Mouse (Mus musculus) embryonic stem cell, embryonic (primary cell): Measurements from ENCODE around the gene Zfp553.

Experiments
- CTCF ChIA-PET, 4 experiments: fragments of 300-600 bp in 2 of 4; fragments of 350-600 bp in 2 of 4; sonication (Branson Sonifier 250); formaldehyde crosslinking; loops; one replicate each; lab custom pipeline; 2022; ENCODE audit warnings: inconsistent platforms in 2 of 4; lab: Charles Lee
- POLR2A ChIA-PET, 4 experiments: fragments of 300-600 bp in 2 of 4; fragments of 350-600 bp in 2 of 4; sonication (Branson Sonifier 250); formaldehyde crosslinking; loops; one replicate each; lab custom pipeline; 2022; ENCODE audit warnings: antibody characterized with exemption in 4 of 4, inconsistent platforms in 1 of 4; lab: Charles Lee

Zfp553 gene

DNA sequence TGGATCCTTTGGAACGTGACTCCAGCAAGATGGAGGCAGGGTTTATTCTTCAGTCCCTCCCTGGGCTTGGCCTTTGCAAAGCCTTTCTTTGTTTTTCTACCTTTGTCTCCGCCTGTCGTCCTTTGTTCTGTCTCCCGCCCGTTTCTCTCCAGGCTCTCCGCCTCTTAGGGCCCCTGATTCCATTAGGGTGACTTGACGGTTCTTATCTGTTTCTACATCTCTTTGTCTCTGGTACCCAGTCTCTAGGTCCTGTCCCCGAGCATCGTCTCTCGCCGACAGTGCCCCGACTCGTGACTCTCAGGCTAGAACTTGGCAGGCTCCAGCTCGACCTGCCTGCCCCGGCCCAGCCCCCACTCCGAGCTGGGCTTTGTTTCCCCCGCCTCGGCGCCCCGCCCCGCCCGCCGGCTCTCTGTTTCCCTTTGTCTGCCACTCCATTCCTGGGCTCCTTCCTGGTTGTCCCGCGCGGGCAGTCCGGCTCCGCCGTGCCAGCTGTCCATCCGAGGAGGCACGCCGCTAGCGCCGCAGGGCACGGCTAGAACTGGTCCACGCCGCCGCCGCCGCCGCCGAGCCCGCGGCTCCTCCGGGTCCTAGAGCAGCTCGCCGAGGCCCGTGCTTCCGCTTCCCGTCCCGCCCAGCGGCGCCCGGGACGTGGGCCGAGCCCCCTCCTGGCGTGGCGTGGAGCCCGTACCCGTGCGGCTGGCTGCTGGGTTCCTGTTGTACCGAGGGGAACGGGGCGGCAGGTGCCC is at the start of gene Zfp553, which contains the start of gene Sept1:
Zfp553 (plus strand) TSS at position 440 of the 746 bp plus-strand sequence.
Sept1 (minus strand) TSS at position 509 of the 746 bp plus-strand sequence.
- POLR2A ChIA-PET: interaction anchor here (0.6 to 14.7 kb wide), 54 partner anchors 8 to 735 kb away, joined by 3 to 274 read pairs (median 5); partner anchors contain the start of genes Zfp771 (in 3 of the 4), Cd2bp2 (in 2 of the 4), Sephs2 (in 2 of the 4) and Dctpp1 (in 1 of the 4)
- CTCF ChIA-PET: interaction anchor here in 3 of 4 experiments (0.6 to 1.5 kb wide), 9 partner anchors 10 to 453 kb away, joined by 3 to 5 read pairs (median 3); partner anchors contain the start of genes Dctpp1 (in 1 of the 3) and Zfp771 (in 1 of the 3)

DNA sequence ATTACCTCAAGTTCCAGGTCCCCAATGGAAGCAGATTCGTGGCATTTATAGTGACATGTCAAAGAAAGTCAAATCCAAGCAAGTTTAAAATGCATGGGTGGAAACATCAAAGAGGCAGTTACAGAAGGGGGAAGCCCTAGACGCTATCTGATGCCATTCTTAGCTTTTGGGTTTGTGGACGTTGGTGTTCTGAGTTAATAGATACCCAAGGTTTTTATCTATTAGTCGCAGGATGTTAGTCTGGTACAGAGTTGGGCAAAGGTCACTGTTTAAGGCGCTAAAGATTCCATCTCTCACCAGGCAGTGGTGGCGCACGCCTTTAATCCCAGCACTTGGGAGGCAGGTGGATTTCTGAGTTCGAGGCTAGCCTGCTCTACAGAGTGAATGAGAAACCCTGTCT is 49.5 kb upstream of the Zfp553 start:
- ChIA-PET POLR2A (interaction anchor here in 3 of 4 experiments (0.6 to 2.6 kb wide), 16 partner anchors 9 to 77 kb away, joined by 3 to 11 read pairs (median 4); partner anchors contain the start of genes Cd2bp2 (in 1 of the 3), Dctpp1 (in 1 of the 3), Sept1 (in 1 of the 3) and Zfp553 (in 1 of the 3)), CTCF (interaction anchor here in 2 of 4 experiments (0.7 to 3.6 kb wide), 7 partner anchors 12 to 385 kb away, joined by 3 to 20 read pairs (median 5); no protein-coding TSS in a partner anchor)

DNA sequence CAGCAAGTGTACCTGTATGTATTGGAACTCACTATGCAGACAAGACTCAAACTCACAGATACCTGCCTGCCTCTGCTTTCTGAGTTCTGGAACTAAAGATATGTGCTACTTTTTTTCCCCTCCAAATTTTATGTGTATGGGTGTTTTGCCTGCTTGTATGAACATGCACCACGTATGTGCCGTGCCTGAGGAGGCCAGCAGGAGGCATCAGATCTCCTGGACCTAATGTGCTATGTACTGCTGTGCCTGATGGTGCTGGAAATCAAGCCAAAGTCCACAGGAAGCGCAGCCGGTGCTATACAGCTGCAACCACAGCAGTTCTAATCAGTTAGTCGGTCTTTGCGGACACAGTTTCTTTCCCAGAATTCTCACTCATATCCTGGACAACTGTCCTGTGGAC is 49.0 kb upstream of the Zfp553 start:
- ChIA-PET POLR2A (interaction anchor here in 2 of 4 experiments (0.9 to 2.6 kb wide), 9 partner anchors 9 to 73 kb away, joined by 3 to 11 read pairs (median 6); partner anchors contain the start of gene Cd2bp2 (in 1 of the 2)), CTCF (interaction anchor here (0.6 to 1.5 kb wide), 10 partner anchors 9 to 436 kb away, joined by 3 to 5 read pairs (median 3); no protein-coding TSS in a partner anchor)

DNA sequence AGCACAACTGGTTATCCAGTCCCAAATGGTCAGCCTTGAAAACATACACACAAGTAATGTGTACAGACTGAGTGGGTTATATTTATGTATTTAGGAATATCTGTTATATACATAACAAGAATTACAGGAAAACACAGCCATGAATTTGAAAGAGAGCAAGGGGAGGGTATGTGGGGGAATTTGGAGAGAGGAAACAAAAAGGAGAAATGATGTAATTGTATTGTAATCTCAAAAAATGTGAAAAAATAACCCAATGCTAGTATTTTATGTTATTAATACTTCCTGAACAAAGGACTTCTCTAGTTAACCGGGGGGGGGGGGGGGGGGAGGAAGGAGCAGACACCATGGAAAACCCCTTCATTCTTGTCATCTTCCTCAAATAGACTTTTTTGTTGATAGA is 48.1 kb upstream of the Zfp553 start:
- ChIA-PET POLR2A (interaction anchor here in 3 of 4 experiments (0.6 to 2.0 kb wide), 6 partner anchors 11 to 234 kb away, joined by 3 to 11 read pairs (median 4); partner anchors contain the start of genes Cd2bp2 (in 1 of the 3) and Maz (in 1 of the 3)), CTCF (interaction anchor here in 3 of 4 experiments (0.6 to 1.2 kb wide), 6 partner anchors 8 to 312 kb away, joined by 3 to 7 read pairs (median 4); no protein-coding TSS in a partner anchor)

DNA sequence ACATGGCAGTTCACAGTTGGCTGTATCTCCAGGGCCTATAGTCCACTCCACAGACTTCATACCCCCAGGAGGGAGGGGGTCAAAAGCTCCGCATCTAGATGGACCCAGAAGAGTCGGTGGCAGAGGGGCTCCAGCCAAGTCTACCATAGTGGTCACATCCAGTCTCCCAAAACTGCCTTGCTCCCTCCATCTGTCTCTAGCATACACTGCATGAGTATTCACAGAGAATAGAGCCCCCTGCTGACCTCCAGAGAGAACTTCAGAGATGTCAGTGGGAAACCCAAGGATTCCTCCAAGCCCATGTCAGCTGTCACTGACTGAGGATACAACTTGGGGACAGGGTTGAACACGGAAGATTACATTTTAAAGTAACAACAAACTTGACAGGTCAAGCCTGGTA is 47.3 kb upstream of the Zfp553 start:
- POLR2A ChIA-PET: interaction anchor here in 2 of 4 experiments (0.8 to 15.0 kb wide), 6 partner anchors 9 to 72 kb away, joined by 3 to 162 read pairs (median 4); no protein-coding TSS in a partner anchor

DNA sequence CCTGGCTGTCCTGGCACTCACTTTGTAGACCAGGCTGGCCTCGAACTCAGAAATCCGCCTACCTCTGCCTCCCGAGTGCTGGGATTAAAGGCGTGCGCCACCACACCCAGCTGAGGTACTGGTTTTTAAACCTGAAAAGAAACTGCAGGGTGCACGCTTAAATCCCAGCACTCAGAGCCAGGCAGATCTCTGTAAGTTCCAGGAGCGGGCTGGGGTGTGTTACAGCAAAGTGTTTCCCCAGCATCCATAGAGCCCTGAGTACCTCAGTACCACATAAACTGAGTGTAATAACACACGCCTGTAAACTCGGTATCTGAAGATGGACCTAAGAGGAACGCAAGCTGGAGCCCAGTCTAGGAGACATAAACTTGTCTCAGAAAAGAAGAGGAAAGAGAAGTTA is 45.5 kb upstream of the Zfp553 start:
- ChIA-PET CTCF (interaction anchor here in 3 of 4 experiments (0.6 to 2.1 kb wide), 4 partner anchors 22 to 122 kb away, joined by 3 to 4 read pairs (median 4); no protein-coding TSS in a partner anchor), POLR2A (interaction anchor here (0.6 to 15.0 kb wide), 13 partner anchors 10 to 205 kb away, joined by 3 to 162 read pairs (median 4); no protein-coding TSS in a partner anchor)

More for the DNA sequence above, 47.3 kb upstream of the Zfp553 start:
- CTCF ChIA-PET: interaction anchor here in 2 of 4 experiments (0.6 to 2.1 kb wide), 6 partner anchors 9 to 727 kb away, joined by 3 to 4 read pairs (median 3); partner anchors contain the start of gene Kat8 (in 1 of the 2)

DNA sequence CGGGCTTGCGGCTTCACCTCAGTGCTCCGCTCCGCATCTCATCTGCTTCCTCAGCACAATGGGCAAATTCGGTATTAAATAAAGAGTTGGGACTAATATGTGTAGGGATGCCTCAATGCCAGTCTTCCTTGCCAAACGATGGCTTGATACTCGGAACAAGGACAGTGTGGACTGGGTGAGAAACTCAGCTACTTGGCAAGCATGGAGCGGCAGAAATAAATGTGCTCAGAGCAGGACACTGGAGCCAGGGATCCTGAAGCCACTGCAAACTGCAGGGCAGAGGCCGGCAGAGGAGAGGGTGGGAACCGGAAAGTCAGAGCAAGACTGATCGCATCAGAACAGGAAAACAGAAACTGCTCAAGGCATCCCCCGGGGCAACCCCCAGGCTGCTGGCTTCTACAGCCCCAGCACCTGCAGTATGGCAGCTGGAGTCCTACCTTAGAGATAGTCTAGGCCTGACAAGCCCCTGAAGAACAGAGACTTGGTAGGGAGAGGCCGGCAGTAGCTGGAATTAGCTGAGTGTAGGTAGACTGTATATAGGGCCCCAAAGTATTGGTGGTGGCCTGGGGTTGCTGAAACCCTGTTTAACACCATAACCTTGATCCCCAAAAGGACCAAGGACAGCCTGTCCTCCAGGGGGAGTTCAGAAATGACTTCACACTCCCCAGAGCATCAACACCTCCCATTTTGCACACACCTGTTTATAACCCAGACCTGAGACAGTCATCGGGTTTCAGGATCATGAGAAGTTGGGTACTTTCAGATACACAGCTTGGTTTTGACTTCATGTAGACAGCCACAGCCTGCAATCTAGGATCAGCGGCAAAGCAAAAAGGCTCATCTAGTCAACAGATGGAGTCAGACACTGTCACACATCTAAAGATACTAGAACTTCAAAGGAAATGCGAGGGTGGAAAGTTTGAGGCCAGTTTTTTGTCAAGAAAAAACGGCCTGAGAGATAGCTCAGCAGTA is 44.3 kb upstream of the Zfp553 start:
- CTCF ChIA-PET: interaction anchor here in 1 of 4 experiments (0.5 to 1.3 kb wide), 2 partner anchors 79 to 527 kb away, joined by 3 read pairs; no protein-coding TSS in a partner anchor

DNA sequence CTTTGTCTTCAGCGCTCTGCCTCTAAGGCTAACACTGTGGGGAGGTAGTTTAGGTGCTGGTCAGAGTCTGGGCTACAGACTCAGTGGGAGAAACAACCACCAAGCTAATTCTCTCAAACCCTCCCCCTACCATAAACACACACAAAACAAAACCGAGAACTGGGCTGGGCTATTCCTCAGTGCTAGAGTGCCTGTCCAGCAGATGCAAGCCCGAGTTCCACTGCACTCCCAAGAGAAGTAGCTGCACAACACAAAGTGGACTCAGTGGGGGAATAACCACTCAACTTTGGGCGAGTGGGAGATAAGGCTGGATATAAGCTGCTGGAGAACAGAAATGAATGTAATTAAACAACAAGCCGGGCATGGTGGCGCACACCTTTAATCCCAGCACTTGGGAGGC is 42.2 kb upstream of the Zfp553 start:
- POLR2A ChIA-PET: interaction anchor here in 3 of 4 experiments (0.7 to 15.0 kb wide), 15 partner anchors 8 to 173 kb away, joined by 3 to 162 read pairs (median 6); partner anchors contain the start of genes Pagr1a (in 1 of the 3) and Zfp771 (in 1 of the 3)
- CTCF ChIA-PET: interaction anchor here in 3 of 4 experiments (1.0 to 1.2 kb wide), 3 partner anchors 9 to 23 kb away, joined by 3 to 5 read pairs (median 3); no protein-coding TSS in a partner anchor

More for the DNA sequence above, 44.3 kb upstream of the Zfp553 start:
- POLR2A ChIA-PET: interaction anchor here in 3 of 4 experiments (0.6 to 15.0 kb wide), 18 partner anchors 8 to 283 kb away, joined by 3 to 162 read pairs (median 4); partner anchors contain the start of genes Maz (in 1 of the 3), Pagr1a (in 1 of the 3) and Pagr1b (in 1 of the 3)

DNA sequence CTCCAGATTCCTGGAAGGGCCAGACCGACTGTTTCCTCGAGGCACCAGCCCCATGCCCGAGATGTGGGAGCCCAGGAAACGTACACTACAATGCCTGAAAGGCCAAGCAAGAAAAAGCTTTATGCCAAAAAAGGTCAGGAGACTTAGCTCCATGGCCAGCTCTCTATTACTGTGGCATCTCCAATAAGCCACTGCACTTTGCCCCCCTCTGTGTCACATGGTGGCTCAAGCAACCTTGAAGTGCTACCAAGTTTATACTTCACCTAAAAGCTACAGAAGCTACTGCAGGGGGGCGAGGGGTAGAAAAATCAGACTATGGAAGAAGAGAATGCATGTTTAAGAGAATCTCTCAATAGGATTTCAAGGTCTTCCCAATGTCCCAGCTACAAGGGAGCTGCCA is 39.9 kb upstream of the Zfp553 start:
- CTCF ChIA-PET: interaction anchor here (0.6 to 1.4 kb wide), 6 partner anchors 9 to 796 kb away, joined by 3 to 5 read pairs (median 3); partner anchors contain the start of gene Nfatc2ip (in 1 of the 4)
- POLR2A ChIA-PET: interaction anchor here in 3 of 4 experiments (0.5 to 15.0 kb wide), 16 partner anchors 10 to 308 kb away, joined by 3 to 162 read pairs (median 4); partner anchors contain the start of genes Maz (in 1 of the 3), Sept1 (in 1 of the 3), Taok2 (in 1 of the 3) and Tbc1d10b (in 1 of the 3)

DNA sequence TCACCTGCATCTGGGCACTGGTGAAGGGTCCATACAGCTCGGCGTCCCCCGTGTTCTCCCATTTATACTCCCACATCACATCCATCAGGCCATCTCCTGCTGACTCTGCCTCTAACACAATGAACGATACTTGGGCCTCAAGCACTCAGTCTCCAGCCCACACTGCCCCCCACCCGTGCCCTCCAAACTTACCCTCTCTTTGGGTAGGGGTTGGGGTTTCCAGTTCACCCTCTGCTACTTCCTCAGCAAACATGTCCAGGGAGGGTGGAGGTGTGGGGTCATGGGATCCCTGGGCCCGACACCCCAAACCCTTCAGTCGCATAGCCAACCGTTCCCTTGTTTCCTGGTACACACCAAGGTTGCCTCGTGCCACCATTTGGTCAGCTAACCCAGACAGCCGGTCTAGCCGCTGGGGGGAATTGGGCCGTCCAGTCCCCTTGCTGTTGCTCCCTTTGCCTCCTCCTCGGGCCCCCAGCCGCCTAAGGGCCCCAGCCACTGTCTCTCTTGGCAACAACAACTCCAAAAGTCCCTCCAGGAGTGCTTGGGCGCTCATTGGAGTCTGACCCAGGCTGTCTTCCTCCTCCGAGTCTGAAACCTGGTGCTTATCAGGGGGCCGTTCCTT is 38.7 kb upstream of the Zfp553 start:
- POLR2A ChIA-PET: interaction anchor here in 3 of 4 experiments (0.6 to 15.0 kb wide), 25 partner anchors 9 to 149 kb away, joined by 3 to 162 read pairs (median 5); partner anchors contain the start of genes Sept1 (in 2 of the 3), Tbc1d10b (in 2 of the 3) and Zfp553 (in 2 of the 3)
- CTCF ChIA-PET: interaction anchor here in 3 of 4 experiments (0.5 to 1.3 kb wide), 4 partner anchors 18 to 480 kb away, joined by 3 to 5 read pairs (median 3); no protein-coding TSS in a partner anchor

DNA sequence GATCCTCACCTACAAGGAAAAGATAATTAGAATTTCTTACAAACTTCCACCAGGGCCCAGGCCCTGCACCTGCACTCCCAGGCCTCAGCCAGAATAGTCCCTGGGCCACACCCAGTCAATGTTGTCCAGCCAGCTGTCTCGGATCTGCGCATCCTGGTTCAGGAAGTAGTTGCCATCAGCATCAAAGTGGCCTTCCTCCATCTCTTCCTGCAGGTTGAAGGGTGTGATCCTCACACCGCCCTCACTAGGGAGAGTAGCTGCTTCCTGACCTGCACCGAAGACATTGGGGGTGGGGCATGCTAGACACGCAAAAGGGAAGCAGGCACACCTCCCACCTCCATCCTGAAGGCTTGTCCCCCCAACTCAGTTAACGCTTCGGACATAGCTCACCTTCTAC is 38.2 kb upstream of the Zfp553 start:
- POLR2A ChIA-PET: interaction anchor here (0.7 to 15.0 kb wide), 27 partner anchors 9 to 149 kb away, joined by 3 to 162 read pairs (median 4); partner anchors contain the start of genes Sept1 (in 2 of the 4), Tbc1d10b (in 2 of the 4) and Zfp553 (in 2 of the 4)
- CTCF ChIA-PET: interaction anchor here in 2 of 4 experiments (0.5 to 1.3 kb wide), 3 partner anchors 12 to 481 kb away, joined by 3 to 5 read pairs (median 4); no protein-coding TSS in a partner anchor

DNA sequence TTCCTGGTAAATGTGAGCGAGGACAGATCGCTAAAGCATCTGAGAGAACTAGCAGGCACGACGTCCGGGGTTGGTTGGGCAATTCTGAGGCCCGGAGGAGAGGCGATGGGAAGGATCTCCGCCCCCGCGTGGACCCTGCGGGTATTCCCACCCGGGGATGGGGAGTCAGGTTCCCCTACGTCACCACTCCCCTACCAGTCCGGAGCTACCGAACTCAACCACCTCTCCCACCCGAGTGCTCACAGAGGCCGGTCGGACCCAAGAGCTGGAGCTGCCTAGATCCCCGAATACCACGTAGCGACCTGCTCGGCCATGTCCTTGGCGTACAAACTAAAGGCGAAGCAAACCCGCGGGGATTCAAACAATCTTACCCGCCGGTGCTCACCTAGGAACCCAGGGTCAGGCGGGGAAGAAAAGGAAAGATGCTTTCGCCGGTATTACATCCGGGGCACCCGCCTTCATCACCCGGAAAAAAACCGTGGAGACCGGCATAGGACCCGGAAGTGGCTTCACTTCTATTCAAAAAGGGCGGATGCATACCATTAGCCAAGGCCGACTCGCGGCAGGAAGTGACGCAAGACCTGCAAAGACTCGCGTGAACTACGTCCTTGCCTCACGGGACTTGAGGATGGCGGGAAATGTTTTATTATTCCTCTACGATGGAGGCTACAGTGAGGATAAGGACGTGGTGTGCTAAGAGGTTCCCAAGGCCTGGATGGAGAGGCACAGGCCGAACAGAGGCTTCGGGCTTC is 37.1 kb upstream of the Zfp553 start, which contains the start of gene Cd2bp2:
Cd2bp2 (minus strand) TSS at position 507 of the 752 bp plus-strand sequence.
- ChIA-PET CTCF (interaction anchor here in 3 of 4 experiments (0.5 to 1.3 kb wide), 6 partner anchors 13 to 700 kb away, joined by 3 to 6 read pairs (median 4); no protein-coding TSS in a partner anchor), POLR2A (interaction anchor here in 3 of 4 experiments (0.6 to 15.0 kb wide), 46 partner anchors 8 to 178 kb away, joined by 3 to 162 read pairs (median 4); partner anchors contain the start of genes Sept1 (in 3 of the 3), Zfp553 (in 3 of the 3), Tbc1d10b (in 2 of the 3) and Zfp771 (in 2 of the 3))

DNA sequence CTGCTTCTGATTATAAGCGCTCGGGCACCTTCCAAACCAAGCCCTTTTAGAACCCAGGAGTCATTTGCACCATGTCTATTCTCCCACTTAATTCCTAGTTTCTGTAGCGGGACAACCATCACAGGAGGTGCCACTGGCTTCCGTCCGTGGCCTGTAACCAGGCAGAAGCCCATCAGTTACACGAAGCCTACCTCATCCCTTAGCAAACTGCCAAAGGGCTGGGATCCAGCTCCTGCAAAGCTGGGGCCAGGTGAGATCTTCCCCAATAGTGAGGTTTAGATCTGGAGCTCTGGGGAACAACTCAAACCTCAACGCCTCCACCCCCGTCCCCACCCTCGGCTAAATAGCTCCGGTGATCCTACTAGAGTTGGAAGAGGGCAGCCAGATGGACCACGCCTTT is 36.4 kb upstream of the Zfp553 start:
- POLR2A ChIA-PET: interaction anchor here (0.6 to 15.0 kb wide), 59 partner anchors 8 to 611 kb away, joined by 3 to 162 read pairs (median 4); partner anchors contain the start of genes Sept1 (in 3 of the 4), Zfp553 (in 3 of the 4), Tbc1d10b (in 2 of the 4) and Zfp771 (in 2 of the 4)
- CTCF ChIA-PET: interaction anchor here in 2 of 4 experiments (0.6 to 1.4 kb wide), 6 partner anchors 12 to 478 kb away, joined by 3 to 7 read pairs (median 3); no protein-coding TSS in a partner anchor

DNA sequence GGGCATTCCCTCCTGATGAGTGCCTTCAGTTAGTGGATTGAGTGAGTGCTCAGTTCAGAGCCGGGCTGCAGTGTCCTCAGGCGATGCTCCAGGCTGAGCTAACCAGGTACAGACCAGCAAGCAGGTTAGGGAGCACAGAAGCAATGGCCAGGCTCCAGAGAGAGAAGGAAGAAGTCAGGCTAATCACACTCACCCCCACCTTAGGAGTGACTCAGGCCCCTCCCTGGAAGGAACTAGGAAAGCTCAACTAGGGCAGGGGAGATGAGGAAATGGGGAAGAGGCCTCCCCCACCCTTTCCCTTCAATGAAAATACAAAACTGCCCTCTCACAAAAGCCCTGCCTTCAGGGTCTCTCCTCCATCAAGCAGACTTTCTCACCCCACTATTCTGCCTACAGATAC is 26.3 kb upstream of the Zfp553 start:
- ChIA-PET CTCF (interaction anchor here in 2 of 4 experiments (0.5 to 1.9 kb wide), 6 partner anchors 9 to 547 kb away, joined by 3 to 5 read pairs (median 4); no protein-coding TSS in a partner anchor), POLR2A (interaction anchor here (1.0 to 4.0 kb wide), 29 partner anchors 8 to 85 kb away, joined by 3 to 84 read pairs (median 6); partner anchors contain the start of genes Cd2bp2 (in 3 of the 4), Sept1 (in 2 of the 4), Zfp553 (in 2 of the 4) and Qprt (in 1 of the 4))
